Mouse (Mus musculus) kidney, postnatal 36 days (tissue): ENCODE data around the gene P4ha2.

ENCODE experiments used
- DNase-seq, 2 experiments: peaks; one replicate each; pipeline ENCODE4 v3.0.0; 2021 to 2022; ENCODE audit warnings: mixed read lengths in 2 of 2

The P4ha2 gene

DNA sequence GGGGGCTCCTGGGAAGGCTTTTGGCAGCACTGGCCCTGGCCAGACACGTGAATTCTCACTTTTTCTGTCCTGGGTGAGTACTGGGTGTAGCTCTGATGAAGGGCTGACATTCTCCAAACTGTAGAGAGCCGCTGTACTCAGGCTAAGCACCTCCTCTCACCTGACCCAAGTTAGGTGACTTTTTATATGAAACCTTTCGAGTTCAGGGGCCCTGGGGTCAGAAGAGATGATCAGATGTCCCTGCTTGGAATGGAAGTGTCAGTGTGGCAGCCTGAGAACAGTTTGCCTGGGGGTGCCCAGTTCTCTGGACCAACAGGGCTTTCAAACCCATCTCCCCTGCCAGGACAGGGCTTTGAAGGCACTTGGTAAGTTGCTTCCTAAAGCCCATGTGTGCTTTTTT is 8.2 kb downstream of the P4ha2 start:
- no peak for DNase-seq

DNA sequence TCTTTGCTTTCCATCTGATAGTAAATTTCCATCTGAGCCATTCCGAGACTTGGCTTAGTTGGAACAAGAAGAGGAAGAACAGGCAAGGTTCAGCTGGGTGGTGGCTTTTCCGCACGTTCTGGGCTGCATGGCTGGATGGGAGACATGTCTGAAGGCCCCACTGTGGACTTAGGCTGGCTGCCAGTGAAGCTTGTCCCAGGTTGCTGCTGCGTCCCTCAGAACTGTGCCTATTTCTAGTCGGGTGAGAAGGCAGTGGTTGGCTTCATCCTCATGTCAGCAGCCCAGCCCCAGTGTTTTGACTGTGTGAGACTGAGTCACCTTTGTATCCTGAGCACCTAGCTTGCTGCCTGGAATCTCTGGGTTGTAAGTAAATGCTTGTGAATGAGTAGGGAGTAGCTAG is 9.0 kb downstream of the P4ha2 start:
- peak; percentile 71 to 76 for DNase-seq

DNA sequence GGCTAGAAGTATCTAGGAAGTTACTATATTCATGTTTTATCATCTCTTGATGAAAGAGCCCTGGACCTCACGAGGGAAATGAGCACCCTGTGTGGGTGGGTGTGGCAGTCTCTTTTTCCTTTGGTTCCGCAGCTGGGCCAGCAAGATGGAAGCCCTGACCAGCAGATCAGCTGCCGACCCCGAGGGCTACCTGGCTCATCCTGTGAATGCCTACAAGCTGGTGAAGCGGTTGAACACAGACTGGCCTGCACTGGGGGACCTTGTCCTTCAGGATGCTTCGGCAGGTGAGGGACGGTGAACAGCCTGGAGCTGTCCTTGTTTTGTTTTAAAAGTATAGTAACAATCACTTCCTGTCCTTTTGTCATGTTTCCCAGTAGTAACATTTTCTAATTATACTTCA is 11.4 kb downstream of the P4ha2 start:
- DNase-seq: no peak

GRCm38 (mm10) chr11:54111976-54112741 is 12.3 kb downstream of the P4ha2 start:
- peak; percentile 90 to 92 for DNase-seq

- peak; percentile 97 to 98 for DNase-seq
Measured at GRCm38 (mm10) chr11:54112920-54113319, 13.0 kb downstream of the P4ha2 start.

DNA sequence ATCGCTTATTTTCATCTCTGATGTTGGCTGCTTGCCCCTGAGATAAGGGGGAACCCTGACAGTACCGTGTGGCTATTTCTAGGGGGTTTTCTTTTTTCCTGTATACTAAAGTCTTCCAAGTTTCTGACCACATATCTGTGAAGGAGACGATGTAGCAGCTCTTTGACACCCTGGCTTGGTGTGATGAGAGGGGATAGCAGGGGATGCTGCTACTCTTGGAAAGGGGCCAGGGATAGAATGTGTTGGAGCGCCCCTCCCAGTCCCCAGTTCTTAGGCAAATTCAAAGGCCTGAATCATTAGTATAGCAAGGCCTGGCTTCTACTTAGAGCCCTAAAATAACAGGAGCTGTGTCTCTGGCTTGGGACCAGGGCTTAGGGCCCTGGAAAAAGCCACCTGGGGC is 13.5 kb downstream of the P4ha2 start:
- DNase-seq: no peak

GRCm38 (mm10) chr11:54114746-54115145 is 14.9 kb downstream of the P4ha2 start:
- no peak for DNase-seq

DNA sequence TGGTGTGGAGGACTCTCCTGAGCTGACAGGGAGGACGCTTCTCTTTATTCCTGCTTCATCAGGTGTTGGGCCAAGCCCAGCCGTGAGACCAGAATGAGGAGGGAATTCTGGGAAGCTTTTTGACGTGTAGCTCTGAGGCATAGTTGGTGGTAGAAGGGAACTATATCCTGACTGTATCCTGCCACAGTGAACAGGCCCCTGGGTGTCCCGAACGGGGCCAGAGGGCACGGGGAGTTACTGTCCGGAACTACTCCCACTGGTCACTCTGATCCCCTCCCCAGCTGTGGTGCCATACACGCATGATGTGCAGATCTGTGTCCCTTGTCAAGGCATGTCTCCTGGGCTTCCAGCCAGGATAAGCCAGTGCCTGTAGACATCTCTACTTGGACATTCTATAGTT is 15.4 kb downstream of the P4ha2 start:
- DNase-seq: no peak

DNA sequence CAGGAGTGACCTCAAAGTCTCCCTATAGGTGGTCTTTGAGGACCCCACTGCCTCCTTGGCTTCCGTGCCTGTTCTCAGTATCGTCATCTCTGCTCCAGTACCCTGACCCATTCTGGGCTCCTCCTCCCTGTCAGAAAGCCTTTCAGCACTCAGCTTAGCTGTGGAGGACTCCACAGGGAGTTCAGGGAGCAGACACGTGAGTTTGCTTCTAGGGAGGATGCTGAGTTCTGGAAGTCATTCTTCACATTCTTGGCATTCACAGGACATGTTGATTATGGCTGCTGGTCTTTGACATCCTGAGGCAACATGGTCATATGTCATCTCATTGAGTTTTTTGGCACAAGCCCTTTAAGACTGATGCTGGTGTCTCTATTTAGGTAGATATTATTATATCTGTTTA is 16.0 kb downstream of the P4ha2 start:
- DNase-seq: peak in 1 of 2 experiments; percentile 64

GRCm38 (mm10) chr11:54116406-54116805 is 16.5 kb downstream of the P4ha2 start:
- no peak for DNase-seq

GRCm38 (mm10) chr11:54117096-54117495 is 17.2 kb downstream of the P4ha2 start:
- no peak for DNase-seq

GRCm38 (mm10) chr11:54119126-54119525 is 19.2 kb downstream of the P4ha2 start:
- no peak for DNase-seq

- no peak for DNase-seq
Measured at GRCm38 (mm10) chr11:54119740-54120360, 20.0 kb downstream of the P4ha2 start.

GRCm38 (mm10) chr11:54122416-54123264 is 22.7 kb downstream of the P4ha2 start:
- peak; percentile 52 to 53 for DNase-seq

- no peak for DNase-seq
Measured at GRCm38 (mm10) chr11:54125982-54126648, 26.2 kb downstream of the P4ha2 start.

DNA sequence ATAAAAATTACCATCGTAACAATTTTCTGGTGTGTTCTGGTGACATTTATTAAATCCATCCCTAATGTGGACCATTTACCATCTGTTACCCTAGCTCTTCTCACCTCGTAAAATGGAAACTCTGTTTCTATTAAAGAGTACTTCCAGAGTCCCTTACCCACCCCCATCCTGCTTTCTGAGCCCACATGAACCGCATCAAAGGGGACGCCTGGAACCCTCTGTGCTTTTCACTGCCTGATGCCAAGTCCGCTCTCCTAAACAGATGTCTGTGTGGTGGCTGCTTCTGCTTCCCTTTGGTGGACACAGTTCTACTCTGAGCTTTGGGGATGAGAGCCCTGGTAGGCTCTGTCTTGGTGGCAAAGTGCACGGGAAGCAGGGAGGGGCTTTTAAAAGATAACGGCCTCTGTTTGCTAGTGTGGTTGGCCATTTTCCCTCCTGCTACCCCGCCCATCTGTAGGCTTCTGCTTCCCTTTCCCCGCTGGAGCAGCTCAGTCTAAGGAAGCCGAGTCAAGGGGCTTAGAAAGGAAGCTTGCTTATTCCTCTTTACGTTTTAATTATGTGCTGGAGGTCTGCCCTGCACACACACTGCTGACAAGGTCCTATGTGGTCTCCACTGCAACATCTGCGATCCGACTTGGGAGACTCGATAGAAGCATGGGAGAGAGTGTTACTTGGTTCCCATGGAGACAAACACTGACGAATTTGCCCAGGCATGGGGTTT is 26.9 kb downstream of the P4ha2 start:
- no peak for DNase-seq

DNA sequence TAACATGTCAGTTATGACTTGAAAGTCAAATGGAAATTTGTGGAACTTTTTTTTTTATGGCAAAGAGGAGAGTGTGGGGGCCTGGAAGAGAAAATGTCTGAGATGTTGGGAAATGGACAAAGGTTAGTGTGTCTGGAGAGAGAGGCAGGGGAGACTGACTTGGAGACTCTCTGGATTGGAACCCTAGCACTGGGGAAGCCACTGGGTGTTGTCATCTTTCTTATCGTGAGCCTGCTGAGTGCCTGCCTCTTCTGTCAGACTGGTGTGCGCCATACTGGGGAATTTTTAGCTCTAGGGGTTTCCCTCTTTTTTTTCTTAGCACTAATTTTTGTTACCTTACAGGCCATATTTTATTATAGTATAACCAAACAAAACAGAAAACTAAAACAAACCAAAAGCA is 27.5 kb downstream of the P4ha2 start:
- no peak for DNase-seq

DNA sequence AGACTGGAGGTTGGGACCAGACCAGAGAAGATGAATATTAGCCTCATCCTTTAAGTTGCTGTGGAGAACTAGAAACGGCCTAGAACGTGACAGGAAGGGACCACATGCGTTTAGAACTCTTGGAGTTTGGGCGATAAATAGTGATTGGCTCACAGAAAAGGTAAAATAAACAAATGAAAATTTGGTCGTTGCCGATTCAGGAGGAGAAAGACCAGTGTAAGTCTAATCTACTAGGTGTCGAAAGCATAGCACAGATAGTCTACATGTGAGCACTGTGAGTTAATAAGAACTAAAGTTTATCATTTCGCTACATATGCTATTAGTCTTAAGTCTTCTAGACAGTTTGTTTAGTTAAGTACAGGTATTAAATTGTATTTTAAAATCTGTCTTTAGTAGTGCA is 30.1 kb downstream of the P4ha2 start:
- DNase-seq: no peak

DNA sequence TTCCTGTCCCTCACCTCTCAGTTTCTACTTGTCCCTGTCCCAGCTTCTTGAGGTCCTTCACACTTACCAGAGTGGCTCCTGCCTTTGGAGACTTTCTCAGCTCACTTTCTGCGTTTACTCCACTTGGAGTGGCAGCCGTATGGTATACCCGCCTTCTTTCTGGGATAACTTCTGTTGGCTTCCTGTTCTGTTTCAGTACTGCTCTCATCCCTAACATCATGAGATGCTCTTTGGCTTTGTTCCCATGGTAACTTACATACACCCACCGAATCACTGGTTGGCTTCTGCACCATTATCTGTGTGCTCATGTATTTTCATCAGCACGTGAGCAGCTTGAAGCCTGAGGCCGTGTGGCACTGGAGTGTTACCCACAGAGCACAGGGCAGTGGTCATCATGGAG is 30.8 kb downstream of the P4ha2 start:
- no peak for DNase-seq

- no peak for DNase-seq
Measured at GRCm38 (mm10) chr11:54132290-54132689, 32.4 kb downstream of the P4ha2 start.

GRCm38 (mm10) chr11:54134905-54135304 is 35.0 kb downstream of the P4ha2 start:
- no peak for DNase-seq

DNA sequence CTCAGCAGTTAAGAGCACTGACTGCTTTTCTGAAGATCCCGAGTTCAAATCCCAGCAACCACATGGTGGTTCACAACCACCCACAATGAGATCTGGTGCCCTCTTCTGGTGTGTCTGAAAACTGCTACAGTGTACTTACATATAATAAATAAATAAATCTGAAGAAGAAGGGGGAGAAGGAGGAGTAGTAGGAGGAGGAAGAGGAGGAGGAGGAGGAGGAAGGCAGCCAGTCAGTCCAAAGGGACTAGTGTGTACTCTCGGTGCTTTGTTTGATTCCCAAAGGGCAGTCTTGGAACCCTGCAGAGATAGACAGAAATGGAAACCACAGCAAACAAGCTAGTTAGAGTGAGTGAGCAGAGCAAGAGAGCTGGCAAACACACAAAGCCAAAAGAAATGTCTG is 40.3 kb downstream of the P4ha2 start:
- peak in 1 of 2 experiments; percentile 21 for DNase-seq
